Mouse (Mus musculus) ES-CJ7 (cell line): ENCODE data around the gene Cnnm1.

Source experiments
- DNase-seq: peaks from one replicate; pipeline ENCODE4 v3.0.0; 2011; ENCODE audit warnings: low read depth, low spot score

The Cnnm1 gene

GRCm38 (mm10) chr19:43511621-43512620, 71.7 kb downstream of the Cnnm1 start:
- DNase-seq, result no peak

- no peak for DNase-seq
These were observed 73.6 kb downstream of the Cnnm1 start for GRCm38 (mm10) chr19:43513874-43514273.

- DNase-seq, result peak; percentile 50
These were observed 75.6 kb downstream of the Cnnm1 start for GRCm38 (mm10) chr19:43515668-43516396.

GRCm38 (mm10) chr19:43516397-43517035, 76.3 kb downstream of the Cnnm1 start:
- no peak for DNase-seq

- no peak for DNase-seq
These were observed 77.1 kb downstream of the Cnnm1 start for GRCm38 (mm10) chr19:43517320-43517719.

GRCm38 (mm10) chr19:43517808-43518207, 77.6 kb downstream of the Cnnm1 start:
- DNase-seq, result no peak

GRCm38 (mm10) chr19:43518261-43518660, 78.0 kb downstream of the Cnnm1 start:
- no peak for DNase-seq

- no peak for DNase-seq
These were observed 79.0 kb downstream of the Cnnm1 start for GRCm38 (mm10) chr19:43519226-43519625.

- peak; percentile 91 for DNase-seq
These were observed 80.2 kb downstream of the Cnnm1 start for GRCm38 (mm10) chr19:43520402-43520801.

- DNase-seq, result no peak
These were observed 81.1 kb downstream of the Cnnm1 start for GRCm38 (mm10) chr19:43521362-43521761.

- DNase-seq, result no peak
These were observed 81.8 kb downstream of the Cnnm1 start for GRCm38 (mm10) chr19:43521996-43522395.

- DNase-seq, result peak; percentile 66
These were observed 83.3 kb downstream of the Cnnm1 start for GRCm38 (mm10) chr19:43523551-43523950.

- peak; percentile 99 for DNase-seq
These were observed 84.2 kb downstream of the Cnnm1 start, which contains the start of gene Got1 for GRCm38 (mm10) chr19:43524187-43525103. Got1 (minus strand) TSS chr19:43524605.

- DNase-seq, result peak; percentile 54
These were observed 84.9 kb downstream of the Cnnm1 start for GRCm38 (mm10) chr19:43525104-43525482.

GRCm38 (mm10) chr19:43525566-43525965, 85.3 kb downstream of the Cnnm1 start:
- DNase-seq, result no peak

- no peak for DNase-seq
These were observed 85.8 kb downstream of the Cnnm1 start for GRCm38 (mm10) chr19:43526025-43526424.

GRCm38 (mm10) chr19:43527131-43527530, 86.9 kb downstream of the Cnnm1 start:
- DNase-seq, result peak; percentile 66

- no peak for DNase-seq
These were observed 87.9 kb downstream of the Cnnm1 start for GRCm38 (mm10) chr19:43528056-43528587.

GRCm38 (mm10) chr19:43530197-43530770, 90.0 kb downstream of the Cnnm1 start:
- DNase-seq, result peak; percentile 93

- DNase-seq, result no peak
These were observed 90.7 kb downstream of the Cnnm1 start for GRCm38 (mm10) chr19:43530921-43531320.
